7 mouse cellular contexts compared by ENCODE assay signal in the genomic region with DNA sequence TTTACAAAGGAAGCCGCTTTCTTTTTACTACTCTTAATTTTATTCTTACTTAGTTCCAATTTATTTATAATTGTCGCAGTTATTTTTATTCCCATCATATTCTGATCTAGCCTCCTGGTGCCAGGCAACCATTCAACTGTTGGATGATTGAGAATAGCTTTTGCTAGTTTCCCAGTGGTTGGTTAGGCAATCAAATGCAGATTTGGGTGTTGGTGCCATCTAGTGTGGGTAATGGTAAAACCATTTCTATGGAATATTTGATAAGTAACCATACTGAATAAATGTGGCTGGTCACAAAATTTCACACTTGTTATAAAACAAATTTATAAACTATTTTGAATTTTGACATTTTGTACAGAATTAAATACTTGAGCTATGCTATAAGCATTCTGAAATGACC. TPM values are rescaled to one million over a fixed set of nuclear protein-coding genes. Genes with fewer than 3 reads are reported as not detected.
DNase-seq lines count a peak whose midpoint lies in the region; ATAC-seq and TF ChIP-seq lines count a peak whose summit lies in the region.

No protein-coding gene starts in this region.

- no peak for TF ChIP-seq EP300 in stomach, postnatal 0 days (optimal IDR thresholded peaks at IDR 0.05)

- H3K4me1 ChIP-seq in hindbrain, postnatal 0 days (ENCODE audit: insufficient read depth, low read length): no peaks in the 10 kb centered on the region
- no peaks in the 10 kb centered on the region for H3K4me1 ChIP-seq in hindbrain, embryonic 10.5 days (replicated peaks)
- no peaks in the 10 kb centered on the region for H3K4me1 ChIP-seq in stomach, postnatal 0 days (replicated peaks; ENCODE audit: control insufficient read depth, insufficient read depth)

- no peak overlapping the region for H3K4me3 ChIP-seq in hindbrain, postnatal 0 days (ENCODE audit: low read length)
- no peak overlapping the region for H3K4me3 ChIP-seq in hindbrain, embryonic 10.5 days
- H3K4me3 ChIP-seq in stomach, postnatal 0 days (ENCODE audit: low read depth, low read length): no peak overlapping the region

- no peak overlapping the region for H3K27ac ChIP-seq in hindbrain, postnatal 0 days
- no peak overlapping the region for H3K27ac ChIP-seq in hindbrain, embryonic 10.5 days
- H3K27ac ChIP-seq in stomach, postnatal 0 days (replicated peaks): no peak overlapping the region

- H3K4me2 ChIP-seq in hindbrain, postnatal 0 days (ENCODE audit: low read depth, low read length): no peak overlapping the region
- no peak overlapping the region for H3K4me2 ChIP-seq in stomach, postnatal 0 days (replicated peaks; ENCODE audit: low read depth)

- TF ChIP-seq CTCF in hindbrain, postnatal 0 days (IDR thresholded peaks at IDR 0.05; ENCODE audit: low read depth): peak; percentile 62
- peak; percentile 72 for TF ChIP-seq CTCF in stomach, postnatal 0 days (IDR thresholded peaks at IDR 0.05; ENCODE audit: low read depth)

- H3K36me3 ChIP-seq in hindbrain, postnatal 0 days (ENCODE audit: insufficient read depth, low read length): no peaks in the 10 kb centered on the region
- peaks cover 37% of the 10 kb centered on the region for H3K36me3 ChIP-seq in hindbrain, embryonic 10.5 days
- no peaks in the 10 kb centered on the region for H3K36me3 ChIP-seq in stomach, postnatal 0 days (ENCODE audit: control insufficient read depth, insufficient read depth, low read length)

- peak; percentile 35; the same call in 1 of the 2 replicates for ATAC-seq in hindbrain, postnatal 0 days
- peak; percentile 70; the same call in 1 of the 2 replicates for ATAC-seq in common myeloid progenitor, adult 5-6 weeks (replicated peaks; ENCODE audit: low read depth, poor library complexity, severe bottlenecking)
- ATAC-seq in stomach, postnatal 0 days (ENCODE audit: low FRiP score, low TSS enrichment): no peak

- no peaks in the 10 kb centered on the region for H3K27me3 ChIP-seq in hindbrain, postnatal 0 days (ENCODE audit: insufficient read depth, low read length)
- H3K27me3 ChIP-seq in hindbrain, embryonic 10.5 days (ENCODE audit: insufficient read depth, poor library complexity, severe bottlenecking): no peaks in the 10 kb centered on the region
- no peaks in the 10 kb centered on the region for H3K27me3 ChIP-seq in stomach, postnatal 0 days (ENCODE audit: control insufficient read depth, insufficient read depth, low read length)

- DNase-seq in hindbrain, postnatal 0 days (ENCODE audit: low spot score): peak; percentile 68
- no peak for DNase-seq in hindbrain, embryonic 10.5 days (ENCODE audit: low spot score)
- DNase-seq in thymus, postnatal 0 days (ENCODE audit: low spot score): peak; percentile 23
- DNase-seq in thymus, postnatal 25 days: no peak
- no peak for DNase-seq in stomach, postnatal 0 days (ENCODE audit: low spot score)
- DNase-seq in ovary, adult 18-20 months (ENCODE audit: low spot score): no peak

- no peak overlapping the region for H3K9ac ChIP-seq in hindbrain, postnatal 0 days (replicated peaks; ENCODE audit: low read length)
- H3K9ac ChIP-seq in stomach, postnatal 0 days (ENCODE audit: low read length): no peak overlapping the region

- 76% methylated on average over 2 of the region's 2 CpGs for WGBS in hindbrain, postnatal 0 days
- 94% methylated on average over 2 of the region's 2 CpGs for WGBS in hindbrain, embryonic 10.5 days
- WGBS in stomach, postnatal 0 days: 86% methylated on average over 2 of the region's 2 CpGs

- no peaks in the 10 kb centered on the region for H3K9me3 ChIP-seq in hindbrain, postnatal 0 days (ENCODE audit: low read length)
- no peaks in the 10 kb centered on the region for H3K9me3 ChIP-seq in hindbrain, embryonic 10.5 days
- H3K9me3 ChIP-seq in stomach, postnatal 0 days (ENCODE audit: control insufficient read depth, low read length): no peaks in the 10 kb centered on the region

RNA-seq across cellular contexts. Expression of gene Rtn4, which starts 22.0 kb away (rescaled TPM):
- total RNA-seq in hindbrain, postnatal 0 days (2014; rRNA removed): 243 and 263 TPM in 2 replicates
- 130 and 135 TPM in 2 replicates for polyA plus RNA-seq in hindbrain, postnatal 0 days (2015; fragmentation: Nextera tagmentation; extraction: Ambion mirVana)
- polyA plus RNA-seq in hindbrain, embryonic 10.5 days (2016; fragmentation: Nextera tagmentation; extraction: Ambion mirVana): 66.5 and 67.1 TPM in 2 replicates
- 34.9 and 47.1 TPM in 2 replicates for polyA plus RNA-seq in thymus, postnatal 0 days (2015; fragmentation: Nextera tagmentation; extraction: Ambion mirVana)
- total RNA-seq in common myeloid progenitor, adult 5-6 weeks (2017): 84.0 and 96.0 TPM in 2 replicates
- 56.1 and 68.3 TPM in 2 replicates for polyA plus RNA-seq in stomach, postnatal 0 days (2015; fragmentation: Nextera tagmentation; extraction: Ambion mirVana)

Comparison
In these comparisons a context has a peak if more than half of its experiments do, and no peak if none do; other contexts are left out.
1. DNase-seq: peak in hindbrain, postnatal 0 days (single experiment) and thymus, postnatal 0 days (single experiment); none in hindbrain, embryonic 10.5 days (single experiment), thymus, postnatal 25 days (single experiment), stomach, postnatal 0 days (single experiment) and ovary, adult 18-20 months (single experiment).